Mouse (Mus musculus) testis, adult 2 months (tissue): ENCODE results near the gene Spns3. TPM values are rescaled to one million over a fixed set of nuclear protein-coding genes. Genes with fewer than 3 reads are reported as not detected.

ENCODE experiments used
- H3K27ac ChIP-seq: fragments of 200-500 bp; 2 replicates; pipeline ENCODE4 v1.5.1; 2012; ENCODE audit warnings: low read depth, low read length; ENCODE audit not compliant: control insufficient read depth, insufficient read depth
- H3K27me3 ChIP-seq: fragments of 200-500 bp; 2 replicates; pipeline ENCODE4 v1.6.1; 2012; ENCODE audit warnings: mild to moderate bottlenecking, low read length, moderate library complexity; ENCODE audit not compliant: control insufficient read depth, insufficient read depth
- H3K36me3 ChIP-seq: fragments of 200-500 bp; 2 replicates; pipeline ENCODE4 v1.6.1; 2012; ENCODE audit warnings: mild to moderate bottlenecking, low read length; ENCODE audit not compliant: control insufficient read depth, insufficient read depth
- H3K4me1 ChIP-seq: fragments of 200-500 bp; 2 replicates; pipeline ENCODE4 v1.6.1; 2012; ENCODE audit warnings: low read length; ENCODE audit not compliant: control insufficient read depth, insufficient read depth
- H3K4me3 ChIP-seq: fragments of 200-500 bp; 2 replicates; pipeline ENCODE4 v1.5.1; 2012; ENCODE audit warnings: low read depth, mild to moderate bottlenecking, low read length, moderate library complexity, mixed read lengths; ENCODE audit not compliant: control insufficient read depth
- CTCF ChIP-seq: fragments of 200-500 bp; IDR thresholded peaks from 2 replicates; pipeline ENCODE4 v1.5.1; 2012; ENCODE audit warnings: low read depth, mild to moderate bottlenecking, inconsistent platforms, low read length, moderate library complexity; ENCODE audit not compliant: control insufficient read depth, insufficient read depth, insufficient replicate concordance
- POLR2A ChIP-seq: fragments of 200-500 bp; IDR thresholded peaks from 2 replicates; pipeline ENCODE4 v1.6.1; 2012; ENCODE audit warnings: low read depth, mild to moderate bottlenecking, inconsistent platforms, low read length, moderate library complexity; ENCODE audit not compliant: control insufficient read depth
- polyA plus RNA-seq: library from polyadenylated mRNA; depleted of rRNA; stranded (reverse); fragments of >200 nt; gene quantifications from 2 replicates; pipeline ENCODE4 v1.2.3, GENCODE M21; 2012

Spns3 gene
- polyA plus RNA-seq, 1 experiment: 1.6 TPM

- H3K4me1 ChIP-seq: peaks cover 3% of the 10 kb centered on the region; the same call in 1 of the 2 replicates
- no peak for TF ChIP-seq POLR2A
- TF ChIP-seq CTCF: no peak
These were observed 88.8 kb downstream of the Spns3 start for GRCm38 (mm10) chr11:72461500-72461981.

GRCm38 (mm10) chr11:72458502-72458901, 91.8 kb downstream of the Spns3 start:
- Histone ChIP-seq H3K27ac (no peak overlapping the region), H3K4me3 (no peak overlapping the region), H3K4me1 (peaks cover 3% of the 10 kb centered on the region; the same call in 1 of the 2 replicates), H3K27me3 (no peaks in the 10 kb centered on the region), H3K36me3 (no peaks in the 10 kb centered on the region)
- TF ChIP-seq POLR2A (no peak), CTCF (no peak)

More at GRCm38 (mm10) chr11:72461500-72461981, 88.8 kb downstream of the Spns3 start:
- no peak overlapping the region for H3K27ac ChIP-seq
- H3K36me3 ChIP-seq: no peaks in the 10 kb centered on the region
- no peaks in the 10 kb centered on the region for H3K27me3 ChIP-seq
- no peak overlapping the region for H3K4me3 ChIP-seq

- Histone ChIP-seq H3K4me3 (no peak overlapping the region), H3K27me3 (no peaks in the 10 kb centered on the region), H3K36me3 (no peaks in the 10 kb centered on the region), H3K4me1 (peaks cover 3% of the 10 kb centered on the region; the same call in 1 of the 2 replicates), H3K27ac (no peak overlapping the region)
- no peak for TF ChIP-seq POLR2A
- TF ChIP-seq CTCF: no peak
These were observed 92.3 kb downstream of the Spns3 start for GRCm38 (mm10) chr11:72457995-72458496.

GRCm38 (mm10) chr11:72455694-72456093, 94.6 kb downstream of the Spns3 start:
- H3K4me1 ChIP-seq: peaks cover 3% of the 10 kb centered on the region; the same call in 1 of the 2 replicates
- no peaks in the 10 kb centered on the region for H3K36me3 ChIP-seq
- H3K27ac ChIP-seq: no peak overlapping the region
- no peak overlapping the region for H3K4me3 ChIP-seq
- H3K27me3 ChIP-seq: no peaks in the 10 kb centered on the region
- TF ChIP-seq POLR2A (no peak), CTCF (no peak)

GRCm38 (mm10) chr11:72453105-72453953, 97.0 kb downstream of the Spns3 start:
- Histone ChIP-seq H3K27ac (no peak overlapping the region), H3K4me1 (no peaks in the 10 kb centered on the region), H3K4me3 (no peak overlapping the region), H3K36me3 (no peaks in the 10 kb centered on the region; the same call in 1 of the 2 replicates), H3K27me3 (no peaks in the 10 kb centered on the region)
- TF ChIP-seq POLR2A (no peak), CTCF (no peak)

GRCm38 (mm10) chr11:72452140-72452665, 98.1 kb downstream of the Spns3 start:
- no peak overlapping the region for H3K27ac ChIP-seq
- H3K4me1 ChIP-seq: no peaks in the 10 kb centered on the region
- H3K4me3 ChIP-seq: no peak overlapping the region
- H3K27me3 ChIP-seq: no peaks in the 10 kb centered on the region
- no peaks in the 10 kb centered on the region; the same call in 1 of the 2 replicates for H3K36me3 ChIP-seq
- no peak for TF ChIP-seq CTCF
- no peak for TF ChIP-seq POLR2A

- H3K27me3 ChIP-seq: no peaks in the 10 kb centered on the region
- H3K36me3 ChIP-seq: no peaks in the 10 kb centered on the region; the same call in 1 of the 2 replicates
- H3K4me3 ChIP-seq: no peak overlapping the region
- TF ChIP-seq POLR2A (no peak), CTCF (0 out of 2 replicates have a peak, but pooled peaks have one; percentile 2)
- no peaks in the 10 kb centered on the region for H3K4me1 ChIP-seq
- H3K27ac ChIP-seq: no peak overlapping the region
These were observed 102.8 kb downstream of the Spns3 start for GRCm38 (mm10) chr11:72447475-72447874.
